Mouse (Mus musculus): ENCODE results near the gene Tti1.

DNA sequence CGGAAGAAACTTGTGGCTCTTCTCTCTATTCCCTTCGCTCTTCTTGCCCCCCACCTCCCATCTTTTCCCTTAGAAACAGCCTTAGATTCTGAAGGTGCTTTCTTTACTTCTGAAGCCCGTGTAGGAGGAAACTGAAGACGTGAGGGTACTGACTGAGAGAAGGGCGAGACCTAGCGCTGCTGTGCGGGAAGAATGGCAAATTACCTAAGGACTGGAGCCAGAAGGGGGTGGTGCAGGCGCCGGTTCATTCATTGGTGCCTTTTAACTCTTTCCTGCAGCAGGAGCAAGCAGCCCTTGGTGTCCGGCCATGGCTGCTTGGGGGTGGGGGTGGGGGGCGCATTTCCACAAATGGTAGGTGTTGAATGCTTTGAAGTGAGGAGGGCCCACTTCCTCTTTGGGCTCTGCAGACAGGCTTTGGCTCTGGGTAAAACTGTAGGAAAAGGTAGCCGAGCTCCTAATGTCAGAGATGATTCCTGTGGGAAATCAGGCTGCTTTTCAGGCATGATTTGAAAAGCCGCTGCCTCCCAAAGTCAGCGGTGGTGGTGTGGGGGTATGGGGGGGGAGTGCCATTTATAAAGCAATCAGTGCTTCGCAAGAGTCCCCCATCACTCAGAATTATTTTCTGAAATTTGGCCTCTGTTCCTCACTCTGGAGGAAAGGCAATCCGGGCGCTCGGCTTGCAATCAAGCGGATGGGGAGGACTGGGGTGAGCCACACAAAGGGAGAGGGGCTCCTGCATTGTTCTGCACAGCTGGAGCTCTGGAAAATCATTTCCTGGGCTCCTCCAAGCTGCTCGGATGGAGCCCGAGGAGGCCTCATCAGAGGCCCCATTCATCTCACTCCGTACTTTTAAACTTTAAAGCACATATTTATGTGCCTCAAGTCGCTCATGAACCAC lies 53.4 kb downstream of the Tti1 start:
- TF ChIP-seq CTCF (IDR thresholded peaks at IDR 0.05; ENCODE audit: insufficient read depth, low read depth, low read length) = no peak
- TF ChIP-seq POLR2A (IDR thresholded peaks at IDR 0.05; ENCODE audit: insufficient read depth, low read depth, low read length) = no peak

Measured in olfactory bulb, adult 2 months (tissue).